Mouse (Mus musculus) myocyte (in vitro differentiated cells): ENCODE data around the gene Plekhm1.

Experiments used
- CEBPB ChIP-seq: IDR thresholded peaks from 2 replicates; pipeline ENCODE4 v1.6.1; 2011; ENCODE audit warnings: mild to moderate bottlenecking, moderate library complexity; ENCODE audit not compliant: poor library complexity, insufficient read depth, severe bottlenecking
- E2F4 ChIP-seq: IDR thresholded peaks from one replicate; pipeline ENCODE4 v1.6.1; 2011; ENCODE audit warnings: mild to moderate bottlenecking, control low read depth, moderate library complexity; ENCODE audit not compliant: insufficient read depth
- MAX ChIP-seq: IDR thresholded peaks from one replicate; pipeline ENCODE4 v1.6.1; 2011; ENCODE audit warnings: low read depth, mild to moderate bottlenecking, control low read depth
- MYOD1 ChIP-seq, 3 experiments: IDR thresholded peaks; one replicate each; pipeline ENCODE4 v1.6.1; 2011; ENCODE audit warnings: control low read depth in 2 of 3, low read depth in 2 of 3, mild to moderate bottlenecking in 2 of 3, moderate library complexity in 1 of 3; ENCODE audit not compliant: insufficient read length in 2 of 3, control insufficient read depth in 1 of 3
- MYOG ChIP-seq, 3 experiments: IDR thresholded peaks; one replicate each; pipeline ENCODE4 v1.6.1; 2011; ENCODE audit warnings: control low read depth in 2 of 3, low read depth in 2 of 3, mild to moderate bottlenecking in 2 of 3; ENCODE audit not compliant: insufficient read length in 2 of 3, control insufficient read depth in 1 of 3, insufficient read depth in 1 of 3
- POLR2A ChIP-seq: IDR thresholded peaks from one replicate; pipeline ENCODE4 v1.6.1; 2011; ENCODE audit warnings: low read depth, mild to moderate bottlenecking, control low read depth, moderate library complexity; ENCODE audit not compliant: insufficient read length
- POLR2AphosphoS2 ChIP-seq: IDR thresholded peaks from one replicate; pipeline ENCODE4 v1.6.1; 2011; ENCODE audit warnings: low read depth, control low read depth; ENCODE audit not compliant: insufficient read length
- TCF12 ChIP-seq: IDR thresholded peaks from one replicate; pipeline ENCODE4 v1.6.1; 2011; ENCODE audit warnings: mild to moderate bottlenecking, control low read depth; ENCODE audit not compliant: poor library complexity, insufficient read depth, severe bottlenecking
- USF1 ChIP-seq: IDR thresholded peaks from one replicate; pipeline ENCODE4 v1.6.1; 2011; ENCODE audit warnings: low read depth, mild to moderate bottlenecking, control low read depth, moderate library complexity

GRCm38 (mm10) chr11:103360661-103361081 is 51.8 kb downstream of the Plekhm1 start:
- TF ChIP-seq POLR2A = no peak
- no peak for TF ChIP-seq POLR2AphosphoS2
- no peak for TF ChIP-seq E2F4
- TF ChIP-seq MYOD1 (IDR thresholded peaks at IDR 0.05; ENCODE audit: control insufficient read depth in 1 of 3, insufficient read length in 2 of 3, low read depth in 2 of 3) = no peak
- TF ChIP-seq USF1 = no peak
- no peak for TF ChIP-seq TCF12
- TF ChIP-seq CEBPB = no peak
- TF ChIP-seq MYOG (IDR thresholded peaks at IDR 0.05; ENCODE audit: control insufficient read depth in 1 of 3, insufficient read depth in 1 of 3, insufficient read length in 2 of 3, low read depth in 2 of 3) = no peak
- TF ChIP-seq MAX = no peak
